Mouse (Mus musculus): ENCODE results near the gene Rack1. TPM values are rescaled to one million over a fixed set of nuclear protein-coding genes. Genes with fewer than 3 reads are reported as not detected.
A peak's percentile ranks its signal among the peaks of the same experiment; 100 is the strongest.

The Rack1 gene
- polyA plus RNA-seq, 1 experiment from 2014 or later, result 717 TPM

- H3K9ac ChIP-seq, result no peak overlapping the region
- no peaks in the 10 kb centered on the region for H3K27me3 ChIP-seq
- WGBS, result 73% methylated on average over 6 of the region's 6 CpGs
These were observed 35.8 kb downstream of the Rack1 start for GRCm38 (mm10) chr11:48835923-48836322.

GRCm38 (mm10) chr11:48836990-48837309 lies 36.8 kb downstream of the Rack1 start:
- WGBS, result 8% methylated on average over 11 of the region's 11 CpGs
- no peaks in the 10 kb centered on the region for H3K27me3 ChIP-seq
- peak overlapping the region; percentile 87 for H3K4me3 ChIP-seq
- peak overlapping the region; percentile 77 for H3K4me2 ChIP-seq
- H3K27ac ChIP-seq, result no peak overlapping the region
- no peaks in the 10 kb centered on the region for H3K36me3 ChIP-seq
- no peak overlapping the region for H3K9ac ChIP-seq
- no peak for ATAC-seq (ENCODE audit: insufficient number of reproducible peaks, low FRiP score, low TSS enrichment, low read depth)
- H3K4me1 ChIP-seq, result peaks cover 13% of the 10 kb centered on the region
- H3K9me3 ChIP-seq, result no peaks in the 10 kb centered on the region

More at GRCm38 (mm10) chr11:48835923-48836322, 35.8 kb downstream of the Rack1 start:
- Histone ChIP-seq H3K36me3 (no peaks in the 10 kb centered on the region), H3K4me2 (no peak overlapping the region), H3K9me3 (no peaks in the 10 kb centered on the region), H3K27ac (no peak overlapping the region), H3K4me3 (no peak overlapping the region), H3K4me1 (peaks cover 13% of the 10 kb centered on the region)
- no peak for ATAC-seq (ENCODE audit: insufficient number of reproducible peaks, low FRiP score, low TSS enrichment, low read depth)

GRCm38 (mm10) chr11:48837310-48838180 lies 37.4 kb downstream of the Rack1 start:
- no peaks in the 10 kb centered on the region for H3K27me3 ChIP-seq
- H3K9ac ChIP-seq, result peak overlapping the region; percentile 66
- H3K4me1 ChIP-seq, result peaks cover 13% of the 10 kb centered on the region
- H3K4me2 ChIP-seq, result peak overlapping the region; percentile 77
- under 1% methylated on average over 76 of the region's 77 CpGs for WGBS
- H3K9me3 ChIP-seq, result no peaks in the 10 kb centered on the region
- H3K4me3 ChIP-seq, result peak overlapping the region; percentile 87
- no peaks in the 10 kb centered on the region for H3K36me3 ChIP-seq
- no peak for ATAC-seq (ENCODE audit: insufficient number of reproducible peaks, low FRiP score, low TSS enrichment, low read depth)
- H3K27ac ChIP-seq, result peak overlapping the region; percentile 73

- no peak for ATAC-seq (ENCODE audit: insufficient number of reproducible peaks, low FRiP score, low TSS enrichment, low read depth)
- H3K9ac ChIP-seq, result peak overlapping the region; percentile 66
- H3K27me3 ChIP-seq, result no peaks in the 10 kb centered on the region
- peaks cover 13% of the 10 kb centered on the region for H3K4me1 ChIP-seq
- H3K27ac ChIP-seq, result peak overlapping the region; percentile 73
- no peaks in the 10 kb centered on the region for H3K9me3 ChIP-seq
- peak overlapping the region; percentile 77 for H3K4me2 ChIP-seq
- peak overlapping the region; percentile 87 for H3K4me3 ChIP-seq
- H3K36me3 ChIP-seq, result no peaks in the 10 kb centered on the region
- WGBS, result 4% methylated on average over 16 of the region's 16 CpGs
These were observed 38.2 kb downstream of the Rack1 start for GRCm38 (mm10) chr11:48838181-48838797.

- no peaks in the 10 kb centered on the region for H3K27me3 ChIP-seq
- H3K9me3 ChIP-seq, result no peaks in the 10 kb centered on the region
- peak overlapping the region; percentile 87; the same call in 1 of the 2 replicates for H3K4me3 ChIP-seq
- H3K36me3 ChIP-seq, result no peaks in the 10 kb centered on the region
- H3K4me1 ChIP-seq, result peaks cover 13% of the 10 kb centered on the region
- H3K27ac ChIP-seq, result no peak overlapping the region
- WGBS, result 62% methylated on average over 10 of the region's 10 CpGs
- no peak overlapping the region for H3K9ac ChIP-seq
- peak overlapping the region; percentile 77; the same call in 1 of the 2 replicates for H3K4me2 ChIP-seq
- ATAC-seq (ENCODE audit: insufficient number of reproducible peaks, low FRiP score, low TSS enrichment, low read depth), result no peak
These were observed 38.9 kb downstream of the Rack1 start for GRCm38 (mm10) chr11:48838879-48839680.

- Histone ChIP-seq H3K4me3 (no peak overlapping the region), H3K27ac (no peak overlapping the region), H3K36me3 (no peaks in the 10 kb centered on the region), H3K27me3 (no peaks in the 10 kb centered on the region), H3K4me1 (peaks cover 13% of the 10 kb centered on the region), H3K9me3 (no peaks in the 10 kb centered on the region), H3K4me2 (no peak overlapping the region), H3K9ac (no peak overlapping the region)
- no peak for ATAC-seq (ENCODE audit: insufficient number of reproducible peaks, low FRiP score, low TSS enrichment, low read depth)
These were observed 40.7 kb downstream of the Rack1 start for GRCm38 (mm10) chr11:48840805-48841204.

- H3K9me3 ChIP-seq, result no peaks in the 10 kb centered on the region
- H3K4me2 ChIP-seq, result no peak overlapping the region
- no peak overlapping the region for H3K4me3 ChIP-seq
- no peaks in the 10 kb centered on the region for H3K36me3 ChIP-seq
- H3K27me3 ChIP-seq, result no peaks in the 10 kb centered on the region
- no peak for ATAC-seq (ENCODE audit: insufficient number of reproducible peaks, low FRiP score, low TSS enrichment, low read depth)
- H3K27ac ChIP-seq, result no peak overlapping the region
- 77% methylated on average over 5 of the region's 5 CpGs for WGBS
- H3K4me1 ChIP-seq, result peaks cover 13% of the 10 kb centered on the region
- H3K9ac ChIP-seq, result no peak overlapping the region
These were observed 41.1 kb downstream of the Rack1 start for GRCm38 (mm10) chr11:48841213-48841612.

GRCm38 (mm10) chr11:48842378-48842792 lies 42.3 kb downstream of the Rack1 start:
- Histone ChIP-seq H3K9ac (no peak overlapping the region), H3K4me2 (no peak overlapping the region), H3K9me3 (no peaks in the 10 kb centered on the region), H3K4me3 (no peak overlapping the region), H3K36me3 (no peaks in the 10 kb centered on the region), H3K27ac (no peak overlapping the region), H3K27me3 (no peaks in the 10 kb centered on the region), H3K4me1 (peaks cover 8% of the 10 kb centered on the region)
- ATAC-seq (ENCODE audit: insufficient number of reproducible peaks, low FRiP score, low TSS enrichment, low read depth), result no peak
- 79% methylated on average over 4 of the region's 4 CpGs for WGBS

GRCm38 (mm10) chr11:48843202-48843601 lies 43.1 kb downstream of the Rack1 start:
- Histone ChIP-seq H3K36me3 (no peaks in the 10 kb centered on the region), H3K9ac (no peak overlapping the region), H3K4me3 (no peak overlapping the region), H3K4me2 (no peak overlapping the region), H3K27ac (no peak overlapping the region), H3K27me3 (no peaks in the 10 kb centered on the region), H3K9me3 (no peaks in the 10 kb centered on the region), H3K4me1 (peaks cover 5% of the 10 kb centered on the region)
- 82% methylated on average over 11 of the region's 11 CpGs for WGBS
- ATAC-seq (ENCODE audit: insufficient number of reproducible peaks, low FRiP score, low TSS enrichment, low read depth), result no peak

- Histone ChIP-seq H3K4me3 (no peak overlapping the region), H3K4me1 (no peaks in the 10 kb centered on the region), H3K4me2 (no peak overlapping the region), H3K27me3 (no peaks in the 10 kb centered on the region), H3K27ac (no peak overlapping the region), H3K9me3 (no peaks in the 10 kb centered on the region), H3K36me3 (no peaks in the 10 kb centered on the region), H3K9ac (no peak overlapping the region)
- WGBS, result 51% methylated on average over 6 of the region's 6 CpGs
- no peak for ATAC-seq (ENCODE audit: insufficient number of reproducible peaks, low FRiP score, low TSS enrichment, low read depth)
These were observed 44.2 kb downstream of the Rack1 start for GRCm38 (mm10) chr11:48844309-48844708.

GRCm38 (mm10) chr11:48845244-48845815 lies 45.2 kb downstream of the Rack1 start:
- Histone ChIP-seq H3K27me3 (no peaks in the 10 kb centered on the region), H3K4me1 (no peaks in the 10 kb centered on the region), H3K9me3 (no peaks in the 10 kb centered on the region), H3K36me3 (no peaks in the 10 kb centered on the region), H3K4me2 (no peak overlapping the region), H3K9ac (no peak overlapping the region), H3K27ac (no peak overlapping the region), H3K4me3 (no peak overlapping the region)
- no peak for ATAC-seq (ENCODE audit: insufficient number of reproducible peaks, low FRiP score, low TSS enrichment, low read depth)
- 20% methylated on average over 13 of the region's 13 CpGs for WGBS
